Mouse (Mus musculus): ENCODE measurements around the gene Hipk2.

Hipk2 gene

DNA sequence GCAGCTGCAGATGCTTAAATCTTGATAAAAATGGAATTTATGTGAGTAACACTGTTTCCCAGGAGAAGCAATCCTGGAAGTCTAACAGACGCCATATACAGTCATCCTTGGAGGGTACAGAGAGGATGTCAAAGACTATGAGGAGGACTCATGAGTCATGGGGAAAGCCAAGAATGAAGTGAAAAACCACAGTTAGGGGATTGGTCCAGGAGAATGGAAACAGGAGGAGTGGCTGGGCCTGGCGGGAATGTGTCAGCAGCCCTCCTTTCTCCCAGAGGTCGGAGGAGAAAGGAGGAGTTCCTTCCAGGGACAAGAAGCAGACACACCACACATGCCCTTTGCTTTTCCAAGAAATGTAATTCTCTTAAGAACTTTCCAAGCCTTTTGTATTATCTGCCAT is 46.5 kb downstream of the Hipk2 start:
- no peak for DNase-seq (ENCODE audit: low spot score)

DNA sequence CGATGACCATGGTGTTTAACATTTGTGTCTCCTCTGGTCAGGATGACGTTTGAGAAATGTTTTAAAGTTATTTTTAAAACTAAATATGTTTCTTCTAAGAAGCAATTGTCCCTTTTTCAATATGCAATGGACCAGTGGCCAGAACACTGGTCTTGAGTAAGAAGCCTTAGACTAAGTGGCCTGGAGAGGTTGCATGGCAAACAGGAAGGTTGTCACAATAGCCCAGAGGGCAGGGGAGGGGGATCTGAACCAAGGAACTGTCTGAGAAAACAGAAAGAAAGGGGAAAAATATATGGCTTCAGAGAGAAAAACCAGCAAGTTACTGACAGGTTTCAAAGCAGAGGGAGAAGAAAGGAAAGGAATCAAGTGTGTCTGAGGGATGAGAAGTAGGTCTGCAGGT is 47.8 kb downstream of the Hipk2 start:
- no peak for DNase-seq (ENCODE audit: low spot score)

DNA sequence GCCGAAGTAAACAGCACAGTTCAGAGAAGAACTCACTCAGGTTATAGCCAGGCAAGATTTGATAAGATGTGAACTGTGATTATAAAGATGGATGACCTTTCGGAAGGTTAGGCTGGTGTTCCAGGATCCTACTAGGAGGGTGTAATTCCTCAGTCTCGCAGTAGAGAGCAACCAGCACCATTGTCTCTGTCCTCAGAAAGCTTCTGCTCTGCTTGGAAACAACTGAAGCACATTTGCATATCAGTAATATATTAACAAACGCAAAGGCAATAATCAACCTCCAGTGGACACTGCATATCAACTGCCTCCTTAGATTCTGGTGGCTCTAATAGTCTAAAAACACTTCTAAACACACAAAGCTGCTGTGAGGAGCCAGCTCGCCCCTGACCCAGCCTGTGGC is 48.5 kb downstream of the Hipk2 start:
- no peak for DNase-seq (ENCODE audit: low spot score)

DNA sequence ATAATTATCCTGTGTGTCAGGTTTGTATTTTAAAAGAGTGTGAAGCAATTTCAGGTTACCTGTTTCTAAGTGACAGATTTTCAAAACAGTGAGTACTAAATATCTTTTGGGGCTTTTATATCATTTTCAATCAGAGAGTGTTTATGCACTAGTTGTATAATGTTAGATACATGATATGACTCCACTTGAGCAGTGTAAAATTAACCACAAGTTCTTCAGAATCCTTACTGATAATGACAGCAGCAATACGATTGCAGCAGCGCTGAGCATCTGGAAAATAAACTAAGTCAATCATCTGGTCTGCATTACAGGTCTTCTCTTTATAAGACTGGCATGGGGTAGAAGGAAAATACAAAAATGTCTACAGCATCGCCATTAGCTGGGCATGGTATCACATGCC is 49.1 kb downstream of the Hipk2 start:
- no peak for DNase-seq (ENCODE audit: low spot score)

DNA sequence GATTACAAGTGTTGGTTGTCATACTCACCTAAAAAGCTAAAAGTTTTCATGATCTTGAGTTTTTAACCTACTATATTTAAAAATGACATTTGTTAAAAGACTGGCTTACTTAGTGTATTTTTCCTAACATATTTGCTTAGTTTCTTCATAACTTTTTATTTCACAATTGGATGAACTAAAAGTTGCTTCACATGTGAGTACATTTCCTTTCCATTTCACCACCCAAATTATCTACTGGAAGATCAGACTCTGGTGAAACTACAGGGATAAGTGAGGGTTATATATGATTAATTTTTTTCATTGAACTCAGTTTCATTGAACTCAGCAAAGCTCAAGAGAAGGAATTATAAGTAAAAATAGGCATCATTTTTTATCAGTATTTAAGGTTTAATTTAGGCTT is 50.1 kb downstream of the Hipk2 start:
- no peak for DNase-seq (ENCODE audit: low spot score)

DNA sequence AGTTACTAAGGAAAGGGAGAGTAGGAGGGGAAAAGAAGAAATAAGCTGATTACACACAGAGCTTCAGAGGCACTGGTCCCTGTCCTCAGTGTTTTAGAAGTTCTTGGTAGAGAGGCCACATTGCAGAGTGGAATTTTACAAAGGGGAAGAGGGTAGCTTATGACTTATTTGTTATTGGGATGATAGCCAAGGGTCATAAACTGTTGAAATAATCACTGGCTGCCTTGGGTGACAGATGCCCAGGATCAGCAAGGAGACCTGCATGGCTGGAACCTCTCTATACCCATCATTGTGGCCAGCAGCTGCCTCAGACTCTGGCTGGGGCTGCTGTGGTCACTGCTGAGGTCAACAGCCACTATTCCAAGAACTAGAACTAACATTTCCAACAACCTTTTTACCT is 52.1 kb downstream of the Hipk2 start:
- DNase-seq (ENCODE audit: low spot score): no peak

DNA sequence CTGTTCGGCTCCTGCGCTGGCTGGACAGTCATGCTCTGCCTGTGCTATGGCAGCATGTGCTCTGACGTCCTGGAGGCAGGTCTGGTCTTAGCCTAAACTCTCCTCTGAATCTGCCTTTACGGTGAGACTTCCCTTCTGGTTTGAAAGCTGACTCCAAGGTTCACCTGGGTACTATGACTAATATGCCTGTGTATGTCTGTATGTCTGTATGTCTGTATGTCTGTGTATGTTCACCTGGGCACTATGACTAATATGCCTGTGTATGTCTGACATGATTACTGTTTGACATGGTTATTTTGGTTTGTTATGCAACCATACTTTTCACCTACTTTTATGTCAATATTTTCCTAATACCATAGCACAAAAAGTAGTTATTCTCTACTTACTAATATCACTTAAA is 52.8 kb downstream of the Hipk2 start:
- no peak for DNase-seq (ENCODE audit: low spot score)

DNA sequence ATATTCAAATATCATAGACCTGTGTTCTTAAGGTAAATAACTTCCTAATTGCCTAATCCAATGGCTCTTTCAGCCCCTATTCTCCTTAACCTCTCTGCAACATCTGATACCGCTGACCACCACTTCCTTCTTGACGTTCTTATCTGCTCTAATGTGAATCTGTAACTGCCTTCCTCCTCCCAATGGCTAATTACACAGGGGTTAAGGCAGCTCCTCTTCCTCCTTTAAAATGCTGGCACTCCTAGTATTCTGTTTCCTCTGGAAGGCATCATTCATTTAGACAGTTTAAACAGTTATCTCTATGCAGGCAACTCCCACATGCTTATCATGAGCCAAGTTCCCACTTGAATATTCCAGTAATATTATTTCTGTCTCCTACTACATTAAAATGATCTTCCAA is 54.3 kb downstream of the Hipk2 start:
- DNase-seq (ENCODE audit: low spot score): no peak

DNA sequence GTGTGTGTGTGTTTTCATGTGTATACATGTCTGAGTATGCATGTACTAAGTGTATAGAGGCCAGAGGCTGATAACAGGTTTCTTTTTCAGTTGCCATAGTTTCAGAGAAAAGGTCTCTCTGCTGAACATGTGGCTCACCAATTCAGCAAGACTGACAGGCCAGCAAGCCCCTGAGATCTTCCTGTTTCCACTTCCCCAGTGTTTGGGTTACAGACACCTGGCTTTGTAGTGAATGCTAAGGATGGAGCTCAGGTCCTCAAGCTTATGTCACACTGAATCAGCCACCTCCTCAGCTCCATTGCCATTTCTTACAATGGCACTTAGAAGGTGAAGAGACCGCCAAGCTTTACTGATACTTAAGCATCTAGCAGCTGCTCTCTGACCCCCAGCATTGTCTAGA is 55.1 kb downstream of the Hipk2 start:
- DNase-seq (ENCODE audit: low spot score): no peak

DNA sequence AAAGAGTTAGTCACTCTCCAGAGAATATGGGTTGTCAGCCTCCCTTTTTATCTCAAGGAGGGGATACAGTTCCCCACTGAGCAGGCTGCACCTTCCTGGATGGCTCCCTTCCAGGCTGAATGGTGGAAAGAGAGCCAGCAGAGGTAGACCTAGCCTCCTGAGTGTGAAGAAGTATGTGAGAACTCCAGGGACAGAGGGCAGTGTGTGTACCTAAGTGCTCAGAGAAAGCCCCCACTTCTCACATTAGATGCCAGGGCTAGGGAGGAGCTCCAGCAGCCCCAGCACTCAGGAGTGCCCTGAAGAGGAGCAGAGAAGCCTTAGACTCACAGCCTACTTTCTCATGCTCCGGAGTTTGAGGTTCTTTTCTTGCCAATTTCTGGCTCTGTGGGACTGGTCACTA is 59.7 kb downstream of the Hipk2 start:
- DNase-seq (ENCODE audit: low spot score): no peak

DNA sequence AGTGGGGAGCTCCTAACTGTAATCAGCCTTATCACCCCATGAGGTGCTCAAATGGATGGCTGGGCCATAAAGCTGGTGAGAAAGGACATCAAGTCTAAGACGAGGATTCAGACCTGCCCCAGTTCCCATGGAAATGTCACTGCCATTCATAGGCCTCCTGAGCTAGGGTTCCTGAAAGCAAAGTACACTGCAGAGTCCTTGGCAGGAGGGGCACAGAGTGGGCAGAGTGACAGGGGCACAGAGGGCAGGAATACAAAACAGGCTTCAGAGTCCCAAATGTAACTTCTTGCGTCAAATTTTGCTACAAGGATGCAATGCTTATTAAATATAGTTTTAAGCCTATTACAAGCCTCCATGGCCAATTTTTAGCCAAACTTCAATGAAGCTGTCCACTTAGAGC is 60.4 kb downstream of the Hipk2 start:
- no peak for DNase-seq (ENCODE audit: low spot score)

DNA sequence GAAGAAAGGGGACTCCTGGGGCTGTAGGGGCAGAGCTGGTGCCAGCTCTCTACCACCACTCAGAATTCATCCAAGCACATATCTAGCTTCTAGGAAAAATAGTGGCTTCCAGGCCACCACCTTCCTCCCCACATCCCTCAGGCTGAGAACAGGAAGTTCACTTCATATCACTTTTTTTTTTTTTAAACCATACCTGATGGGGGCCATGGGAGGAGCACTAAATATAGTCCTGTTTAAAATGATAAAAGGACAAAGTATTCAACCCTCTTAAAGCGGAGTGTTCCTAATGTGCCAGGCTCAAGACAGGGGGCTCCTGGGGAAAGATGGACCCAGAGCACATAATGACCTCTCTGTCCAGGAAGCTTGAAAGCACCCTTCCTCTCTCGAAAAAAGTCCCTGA is 61.3 kb downstream of the Hipk2 start:
- no peak for DNase-seq (ENCODE audit: low spot score)

DNA sequence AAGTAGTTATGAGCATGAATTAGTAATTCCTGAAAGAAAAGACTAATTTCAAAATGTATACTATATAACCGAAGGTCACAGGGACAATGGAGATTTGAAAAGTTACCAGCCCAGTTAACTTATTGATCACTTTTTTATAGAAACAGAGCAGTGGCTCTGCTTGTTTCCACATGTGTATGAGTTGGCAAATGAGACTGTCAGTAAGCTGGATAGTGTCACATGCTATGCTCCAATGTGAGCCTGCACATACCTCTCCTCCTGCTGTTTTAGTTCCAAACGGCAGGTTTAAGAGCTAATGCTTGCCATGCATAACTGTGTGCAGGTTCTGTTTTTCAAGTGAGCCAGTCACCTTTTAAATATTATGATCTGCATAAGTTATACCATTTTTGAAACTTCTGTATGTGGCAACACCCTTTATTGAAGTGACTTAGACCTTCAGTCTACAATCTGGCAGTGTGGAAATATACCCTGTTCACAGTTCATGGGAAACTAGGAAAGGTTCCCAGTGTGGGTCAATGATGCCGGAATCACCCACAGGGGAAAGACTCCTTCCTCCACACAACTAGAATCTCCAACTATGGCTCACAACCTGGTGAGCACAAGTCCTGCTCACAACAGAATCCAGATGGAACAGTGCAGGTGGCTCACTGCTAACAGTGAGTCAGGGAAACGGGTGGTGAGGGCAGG is 64.4 kb downstream of the Hipk2 start:
- DNase-seq (ENCODE audit: low spot score): no peak

DNA sequence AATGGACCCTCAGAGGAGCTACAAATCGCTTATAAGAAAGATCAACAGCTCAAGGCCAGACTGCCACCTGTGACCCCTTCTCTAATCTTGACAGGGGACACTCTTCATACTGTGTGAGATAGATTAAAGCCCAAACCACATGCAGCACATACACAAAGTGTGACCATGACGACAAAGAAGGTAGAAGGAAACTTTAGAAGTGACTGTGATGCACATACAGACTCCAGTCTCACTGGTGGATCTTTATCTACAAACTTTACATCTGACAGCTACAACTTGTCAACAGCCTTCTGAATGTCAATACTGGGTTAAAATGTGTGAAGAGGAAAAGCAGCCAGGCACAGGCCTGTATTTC is 65.9 kb downstream of the Hipk2 start:
- no peak for DNase-seq (ENCODE audit: low spot score)

DNA sequence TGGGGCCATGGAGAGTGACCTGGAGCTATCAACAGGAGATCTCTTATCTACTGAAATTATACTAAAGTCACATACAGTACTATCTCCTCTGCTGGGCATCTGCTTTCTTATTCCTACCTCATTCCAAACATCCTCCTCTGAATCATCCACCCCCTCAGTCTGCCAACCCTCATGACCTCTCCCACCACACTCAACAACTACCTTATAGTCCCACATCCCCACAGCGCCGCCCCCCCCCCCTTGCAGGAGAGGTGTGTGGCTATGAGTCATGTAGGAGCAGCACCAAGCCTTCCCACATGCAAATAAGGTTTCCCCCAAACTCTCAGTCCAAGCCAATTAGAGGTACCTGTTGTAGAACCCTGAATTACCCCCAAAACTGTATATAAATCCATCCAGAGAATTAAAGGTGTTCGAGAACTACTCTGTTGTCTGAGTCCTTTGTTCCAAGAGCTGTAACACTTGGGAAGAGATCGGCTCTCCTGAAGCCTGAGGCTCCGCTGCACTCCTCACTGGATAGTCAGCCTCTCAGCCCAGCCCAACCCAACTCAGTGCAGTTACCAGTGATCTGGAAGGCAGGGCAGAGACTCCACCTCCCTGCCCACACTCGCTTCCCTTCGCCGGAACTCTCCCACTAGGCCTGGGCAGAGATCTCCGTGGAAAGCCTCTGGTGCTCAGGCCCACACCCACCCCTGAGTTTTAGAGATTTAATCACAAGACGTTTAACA is 66.4 kb downstream of the Hipk2 start:
- peak; percentile 9 for DNase-seq (ENCODE audit: low spot score)

DNA sequence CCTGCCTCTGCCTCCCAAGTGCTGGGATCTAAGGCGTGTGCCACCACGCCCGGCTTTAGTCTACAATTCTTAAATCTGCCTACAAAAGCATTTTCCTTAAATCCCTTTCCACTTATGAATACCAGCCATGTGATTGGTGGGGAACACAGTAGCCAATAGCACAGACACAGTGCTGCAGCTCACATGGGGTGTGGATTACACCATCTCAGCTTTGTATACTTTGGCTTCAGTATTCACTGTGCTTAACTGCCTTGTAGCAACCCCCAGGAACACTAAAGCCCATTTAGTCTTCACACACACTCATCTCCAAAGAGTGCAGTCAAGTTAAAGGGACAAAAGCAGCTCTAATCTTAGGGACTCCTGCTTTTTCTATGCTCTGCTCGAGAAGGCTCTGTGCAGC is 67.6 kb downstream of the Hipk2 start:
- DNase-seq (ENCODE audit: low spot score): no peak

DNA sequence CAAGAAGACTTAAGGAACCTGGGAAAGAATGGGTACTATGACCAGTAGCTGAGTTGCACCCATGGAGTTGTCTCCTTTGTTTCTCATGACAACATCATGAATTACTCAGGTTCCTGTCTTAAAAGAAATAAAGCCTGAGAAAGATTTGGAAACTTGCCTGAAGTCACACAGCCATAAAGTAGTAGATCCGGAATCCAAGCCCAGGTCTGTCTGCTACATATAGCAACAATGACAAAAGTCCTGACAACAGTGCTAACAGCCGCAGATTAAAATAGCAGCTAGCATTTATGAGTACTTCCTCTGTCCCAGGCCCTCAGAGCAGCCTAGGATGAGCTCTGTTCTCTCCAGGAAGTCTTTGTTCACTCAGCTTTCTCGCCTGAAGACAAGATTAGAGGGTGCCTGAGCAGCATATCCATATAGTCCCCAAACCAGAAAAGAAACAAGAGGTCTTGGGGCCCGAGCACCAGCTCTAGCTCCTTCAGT is 69.0 kb downstream of the Hipk2 start:
- no peak for DNase-seq (ENCODE audit: low spot score)

DNA sequence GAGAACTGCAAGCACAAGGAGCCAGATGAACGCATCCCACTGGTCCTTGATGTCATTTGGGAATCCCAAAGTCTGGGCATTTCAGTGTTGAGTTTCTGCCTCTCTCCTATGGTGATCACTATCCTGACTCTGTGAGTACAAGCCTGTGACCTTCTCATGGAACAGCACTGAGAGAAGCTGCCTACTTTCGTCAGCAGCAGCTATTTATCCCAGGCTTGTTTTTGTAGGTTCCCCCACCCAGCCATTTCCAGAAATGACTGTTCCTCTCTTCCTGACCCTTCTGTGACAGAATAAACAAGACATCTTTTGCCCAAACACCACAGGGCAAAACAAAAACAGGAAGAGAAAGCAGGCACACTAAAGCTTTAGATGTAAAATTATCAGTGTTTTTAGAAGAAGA is 70.4 kb downstream of the Hipk2 start:
- no peak for DNase-seq (ENCODE audit: low spot score)

DNA sequence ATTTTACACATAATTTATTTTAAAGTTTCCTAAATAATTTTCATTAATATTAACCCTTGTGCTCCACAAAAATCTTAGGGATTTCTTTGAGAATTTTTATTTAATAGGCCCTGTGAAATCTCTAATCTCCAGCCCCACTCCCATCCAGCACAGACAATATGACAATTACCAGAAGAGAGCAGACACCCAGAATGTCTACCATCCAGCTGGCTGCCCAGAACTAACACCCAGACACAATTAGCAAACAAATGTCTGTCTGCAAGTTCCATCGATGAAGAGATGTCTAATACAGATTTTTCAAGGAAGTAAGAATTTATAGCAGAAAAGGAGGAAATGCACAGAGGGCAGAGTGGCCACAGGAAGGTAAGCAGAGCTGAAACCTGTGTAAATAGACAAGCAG is 74.7 kb downstream of the Hipk2 start:
- DNase-seq (ENCODE audit: low spot score): no peak

DNA sequence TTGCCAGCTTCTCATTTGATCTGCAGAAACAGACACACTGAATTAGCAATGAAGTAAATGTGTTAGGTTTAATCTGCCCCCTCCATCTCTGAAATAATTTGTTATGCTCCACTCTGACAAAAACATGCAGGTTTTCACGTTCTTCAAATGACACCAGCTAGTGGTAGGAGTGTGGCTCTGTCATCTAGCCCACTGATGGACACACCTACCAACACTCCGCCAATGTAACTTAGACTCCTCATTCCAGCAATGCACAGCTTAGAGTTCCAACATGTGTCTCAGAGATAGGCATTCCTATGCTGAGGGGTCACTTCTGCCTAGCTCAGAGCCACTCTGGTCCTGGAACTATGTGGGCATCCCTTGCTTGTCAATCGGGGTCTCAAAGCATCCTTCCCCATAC is 78.4 kb downstream of the Hipk2 start:
- DNase-seq (ENCODE audit: low spot score): no peak

DNA sequence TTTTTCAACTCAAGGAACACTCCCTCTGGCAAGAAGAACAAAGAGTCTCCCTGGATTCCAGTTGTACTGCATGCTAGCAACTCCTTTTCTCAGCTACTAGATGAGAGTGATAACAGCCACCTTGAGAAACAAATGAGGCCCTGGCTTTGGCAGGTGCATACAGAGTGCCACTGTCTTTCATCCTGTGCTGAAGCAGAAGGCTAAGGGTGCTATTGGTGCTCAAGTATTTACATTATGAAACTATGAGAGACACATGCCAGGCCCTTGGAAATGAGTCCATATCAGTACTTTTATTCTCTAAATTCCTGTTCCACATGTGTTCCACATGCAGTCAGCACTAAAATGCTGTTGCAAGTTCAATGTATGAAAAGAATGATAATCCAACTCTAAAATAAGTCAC is 79.0 kb downstream of the Hipk2 start:
- no peak for DNase-seq (ENCODE audit: low spot score)

DNA sequence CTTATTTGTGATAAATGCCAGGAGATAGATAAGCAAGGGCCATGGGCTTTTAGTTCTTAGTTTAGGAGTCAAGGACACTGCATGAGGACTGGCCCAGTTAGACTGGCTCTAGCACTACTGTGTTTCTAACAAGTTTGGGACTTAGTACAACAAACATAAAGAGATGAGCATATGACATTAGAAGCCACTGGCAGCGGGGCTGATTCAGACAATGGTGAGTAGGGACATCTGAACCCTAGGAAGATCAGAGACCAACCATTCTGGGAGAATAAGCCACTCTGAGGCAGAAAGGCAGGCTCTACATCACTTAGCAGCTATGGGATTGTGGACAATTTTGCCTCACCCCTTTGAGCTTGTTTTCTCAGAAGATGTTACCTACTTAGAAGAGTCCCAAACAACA is 79.6 kb downstream of the Hipk2 start:
- DNase-seq (ENCODE audit: low spot score): no peak

DNA sequence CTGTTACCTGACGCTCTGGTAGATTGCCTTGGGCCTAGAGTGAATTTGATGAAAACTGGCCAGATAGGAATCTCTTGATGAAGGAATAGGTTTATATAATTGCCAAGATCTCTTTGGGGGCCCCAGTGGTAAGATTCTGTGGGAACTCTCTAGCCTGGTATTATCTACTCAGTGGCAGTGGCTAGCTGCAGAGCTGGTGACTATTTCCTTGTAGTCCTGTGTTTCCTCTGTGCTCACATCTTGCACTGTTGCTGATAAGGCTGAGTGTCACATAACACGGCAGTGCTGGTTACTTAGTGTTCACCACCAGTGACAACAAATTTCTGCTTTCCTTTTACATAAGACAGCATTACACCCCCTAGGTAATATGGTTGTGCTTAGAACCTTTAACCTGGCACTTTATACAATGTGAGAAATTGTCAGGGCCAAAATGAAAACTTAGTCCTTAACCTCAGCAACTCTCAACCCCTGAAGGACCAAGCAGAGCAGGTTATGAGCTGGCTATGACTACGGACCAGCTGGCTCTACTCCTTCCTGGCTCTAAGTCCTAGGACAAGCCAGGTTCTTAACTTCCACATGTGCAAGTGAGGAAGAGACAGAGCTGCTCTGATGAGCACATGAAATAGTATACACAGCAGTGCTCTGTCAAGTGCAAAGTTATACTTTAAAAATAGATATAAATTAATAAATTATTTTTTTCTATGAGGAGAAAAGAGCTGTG is 80.7 kb downstream of the Hipk2 start:
- DNase-seq (ENCODE audit: low spot score): no peak
